Mouse (Mus musculus) adrenal gland, adult (tissue): ENCODE measurements at regions not wholly inside any gene's neighbourhood (a gene's known extent, or its start where the extent isn't known, plus 50 kb on each side); places are given as distances from the start of the nearest gene placed in this dataset.

Experiments used
- DNase-seq, 2 experiments: peaks; one replicate each; pipeline ENCODE4 v3.0.0; 2022 to 2023; ENCODE audit warnings: low spot score in 1 of 2; ENCODE audit not compliant: inconsistent age in 2 of 2

DNA sequence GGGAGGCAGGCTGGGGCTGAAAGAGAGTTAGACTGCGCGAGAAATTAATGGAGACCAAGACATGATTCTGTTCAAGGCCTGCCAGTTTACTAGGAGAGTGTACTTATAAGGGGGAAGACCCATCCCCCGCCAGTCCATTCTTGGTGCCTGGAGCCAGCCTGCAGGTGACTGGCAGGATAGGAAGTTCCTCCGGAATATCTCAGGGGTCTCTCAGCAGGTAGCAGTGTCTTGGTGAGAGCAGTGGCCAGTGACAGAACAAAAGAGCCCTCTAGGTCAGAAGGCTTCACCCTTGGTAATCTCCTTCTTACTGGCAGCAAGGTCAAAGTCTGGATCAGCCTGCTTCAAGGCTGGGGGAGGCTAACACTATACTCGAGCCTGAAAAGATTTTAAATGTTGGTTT, 83.7 kb upstream of the Zfp804b start:
- no peak for DNase-seq

DNA sequence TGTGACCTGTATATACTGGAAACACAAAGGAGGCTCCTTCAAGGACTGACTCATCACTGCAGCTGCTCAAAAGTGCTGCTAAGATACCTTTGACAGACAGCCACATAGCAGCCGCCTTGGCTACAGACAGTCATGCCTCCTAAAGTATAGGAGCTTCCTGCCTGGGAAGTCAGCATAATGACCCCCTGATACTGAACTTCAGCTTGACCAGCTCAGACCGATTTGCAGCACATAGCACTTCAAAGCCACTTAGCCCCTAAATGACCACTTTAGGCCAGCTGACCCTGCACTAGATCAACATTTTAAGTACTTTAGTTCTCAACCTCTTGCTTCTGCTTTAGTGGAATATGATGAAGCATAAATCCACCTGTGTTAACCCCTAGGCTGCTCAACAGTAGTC, 91.9 kb upstream of the Zfp804b start:
- no peak for DNase-seq

GRCm38 (mm10) chr5:7448001-7448400, 103.4 kb upstream of the Zfp804b start:
- no peak for DNase-seq

GRCm38 (mm10) chr5:7454896-7455295, 110.3 kb upstream of the Zfp804b start:
- DNase-seq, result no peak

- DNase-seq, result peak in 1 of 2 experiments; percentile 16
Measured at GRCm38 (mm10) chr5:7457102-7457501, 112.5 kb upstream of the Zfp804b start.

GRCm38 (mm10) chr5:7489150-7489549, 144.6 kb upstream of the Zfp804b start:
- no peak for DNase-seq

DNA sequence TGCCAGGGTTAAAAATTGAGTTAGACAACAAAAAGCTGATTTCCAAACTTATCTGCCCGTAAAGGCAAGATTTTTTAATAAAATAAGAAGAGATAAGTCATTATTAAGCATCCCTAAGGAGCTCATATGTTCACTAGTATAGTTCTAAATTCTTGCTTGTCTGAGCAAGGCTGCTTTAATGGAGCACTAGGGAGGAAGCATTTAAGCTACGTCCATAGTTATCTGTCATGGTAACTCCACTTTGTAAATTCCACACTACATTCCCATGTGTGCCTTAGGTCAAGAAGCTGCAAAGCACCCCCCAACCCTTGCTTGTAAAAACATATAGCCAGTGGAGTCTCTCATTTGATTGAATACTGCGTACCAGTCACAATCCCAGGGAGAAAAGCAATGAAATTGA, 145.0 kb upstream of the Zfp804b start:
- DNase-seq, result no peak

DNA sequence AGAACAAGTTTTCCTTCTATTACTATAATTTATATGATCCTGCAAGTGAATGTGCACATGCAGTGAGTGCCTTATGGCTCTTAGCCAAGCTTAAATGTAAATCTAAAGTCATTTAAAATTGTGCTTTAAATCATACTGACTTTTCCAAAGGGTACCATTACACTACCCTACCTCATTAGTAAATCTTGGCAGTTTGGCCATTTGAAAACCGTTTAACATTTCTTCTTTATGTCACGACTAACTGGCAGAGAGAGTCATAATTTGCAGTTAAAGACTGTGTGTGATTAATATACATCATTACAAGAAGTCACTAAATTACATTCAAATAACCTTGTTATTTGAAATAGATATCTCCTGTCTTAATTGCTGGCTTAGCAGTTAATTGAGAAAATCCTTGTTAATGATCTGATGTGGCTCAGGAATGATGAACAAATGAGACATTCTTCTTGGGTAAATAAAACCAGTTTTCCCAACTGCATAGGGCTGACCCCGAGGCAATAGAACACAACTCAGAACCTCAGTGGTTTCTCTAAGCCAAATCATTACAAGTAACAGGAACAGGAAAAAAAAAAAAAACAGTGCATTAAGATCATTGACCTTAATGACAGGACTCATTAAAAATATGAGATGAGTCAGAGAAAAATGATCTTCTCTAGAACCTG, 173.1 kb upstream of the Zfp804b start:
- no peak for DNase-seq

DNA sequence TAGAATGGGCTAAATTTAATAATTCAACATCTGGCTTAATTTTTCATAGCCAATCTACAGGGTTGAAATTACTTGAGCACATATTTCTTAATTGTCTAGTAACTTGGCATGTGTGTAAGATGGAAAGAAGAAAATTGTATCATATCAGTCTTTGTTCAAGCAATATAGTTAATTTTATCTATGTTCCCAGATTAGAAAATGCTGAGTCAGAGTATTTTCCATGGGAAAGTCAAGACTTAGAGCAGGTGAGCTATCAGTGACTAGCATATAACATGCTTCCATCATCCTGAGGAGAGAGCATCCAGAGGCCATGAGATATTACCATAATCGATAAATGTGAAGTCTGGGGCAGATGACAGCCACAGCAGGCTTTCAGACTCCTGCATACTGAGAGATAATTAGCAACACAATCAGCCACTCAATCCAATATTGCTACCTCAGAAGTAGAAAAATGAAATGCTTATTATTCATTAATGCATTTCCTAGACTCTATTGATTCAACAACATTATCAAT, 188.2 kb upstream of the Zfp804b start:
- DNase-seq, result no peak

GRCm38 (mm10) chr5:7539812-7540645, 195.5 kb upstream of the Zfp804b start:
- DNase-seq, result no peak

GRCm38 (mm10) chr5:7540646-7541038, 196.1 kb upstream of the Zfp804b start:
- no peak for DNase-seq

GRCm38 (mm10) chr5:7543857-7544256, 199.3 kb upstream of the Zfp804b start:
- DNase-seq, result no peak

- DNase-seq, result no peak
Measured at GRCm38 (mm10) chr5:7580413-7580812, 235.9 kb upstream of the Zfp804b start.

DNA sequence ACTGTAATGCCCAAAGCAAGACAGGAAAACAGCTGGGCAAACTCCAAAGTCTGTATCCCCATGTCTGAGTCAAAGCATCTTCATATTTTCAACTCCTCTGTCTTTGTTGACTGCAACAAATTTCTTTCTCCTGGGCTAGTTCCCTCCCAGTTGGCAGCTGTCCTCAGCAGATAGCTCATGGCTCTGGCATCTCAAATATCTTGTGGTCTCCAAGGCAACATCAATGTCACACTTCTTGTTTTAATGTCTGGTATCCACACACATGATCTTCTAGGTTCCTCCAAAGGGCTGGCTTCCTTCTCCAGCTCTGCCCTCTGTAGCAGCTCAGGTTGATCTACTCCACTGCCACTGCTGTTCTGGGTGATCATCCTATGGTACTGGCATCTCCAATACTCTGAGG, 242.0 kb upstream of the Zfp804b start:
- no peak for DNase-seq

DNA sequence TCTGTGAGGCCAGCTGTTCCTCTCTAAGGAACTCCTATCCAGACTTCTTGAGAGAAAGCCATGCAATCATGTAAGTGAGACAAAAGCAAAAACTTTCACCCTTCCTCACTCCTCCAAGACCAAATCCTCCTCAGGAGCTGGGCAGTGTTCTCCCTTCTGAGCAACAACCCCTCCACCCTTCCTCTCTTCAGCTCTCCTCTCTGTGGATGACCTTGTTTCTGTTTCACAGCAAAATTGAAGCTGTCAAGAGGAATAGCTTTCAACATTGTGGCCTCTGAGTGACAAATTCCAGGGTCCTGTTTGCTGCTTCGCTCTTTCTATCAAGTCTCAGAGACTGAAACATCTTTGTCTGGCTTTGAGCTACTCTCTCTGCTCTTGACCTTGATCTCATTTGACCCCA, 255.9 kb upstream of the Zfp804b start:
- DNase-seq, result no peak

GRCm38 (mm10) chr5:7607517-7607916, 263.0 kb upstream of the Zfp804b start:
- no peak for DNase-seq

GRCm38 (mm10) chr5:7607924-7608323, 263.4 kb upstream of the Zfp804b start:
- no peak for DNase-seq

DNA sequence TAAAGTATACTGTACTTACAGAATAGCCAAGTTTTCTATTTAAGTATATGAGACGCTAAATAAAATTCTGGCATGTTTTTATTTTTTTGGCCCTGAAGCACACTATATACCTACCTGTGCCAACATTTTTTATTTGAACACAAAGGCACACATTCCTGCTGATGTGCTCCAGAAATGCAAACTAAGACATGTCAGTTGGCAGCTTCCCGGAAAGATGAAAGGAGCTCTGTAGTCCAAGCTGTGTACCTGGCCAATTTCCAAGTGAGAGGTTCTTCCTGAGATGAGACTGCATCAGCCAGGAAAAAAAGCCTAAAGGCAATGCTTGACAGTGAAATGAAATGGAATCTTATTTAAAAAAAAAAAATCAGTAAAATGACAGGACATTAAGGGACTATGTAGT, 305.0 kb upstream of the Steap4 start:
- no peak for DNase-seq

- no peak for DNase-seq
Measured at GRCm38 (mm10) chr5:7701776-7702175, 258.5 kb upstream of the Steap4 start.

DNA sequence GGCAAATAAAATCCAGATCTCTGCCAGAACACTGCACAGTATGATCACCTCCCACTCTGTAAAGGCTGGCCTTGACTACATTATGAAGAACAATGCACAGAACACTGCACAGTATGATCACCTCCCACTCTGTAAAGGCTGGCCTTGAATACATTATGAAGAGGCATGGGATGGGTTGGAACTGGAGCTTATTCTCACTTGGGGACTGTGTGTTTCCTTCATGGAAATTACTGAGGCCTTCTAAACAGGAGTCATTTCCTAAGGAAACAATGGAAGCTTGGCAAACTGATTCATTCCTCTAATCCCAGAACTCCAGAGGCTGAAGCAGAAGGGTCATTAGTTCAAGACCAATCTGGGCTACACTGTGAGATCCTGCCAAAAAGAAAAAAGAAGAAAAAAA, 240.7 kb upstream of the Steap4 start:
- DNase-seq, result peak in 1 of 2 experiments; percentile 16

DNA sequence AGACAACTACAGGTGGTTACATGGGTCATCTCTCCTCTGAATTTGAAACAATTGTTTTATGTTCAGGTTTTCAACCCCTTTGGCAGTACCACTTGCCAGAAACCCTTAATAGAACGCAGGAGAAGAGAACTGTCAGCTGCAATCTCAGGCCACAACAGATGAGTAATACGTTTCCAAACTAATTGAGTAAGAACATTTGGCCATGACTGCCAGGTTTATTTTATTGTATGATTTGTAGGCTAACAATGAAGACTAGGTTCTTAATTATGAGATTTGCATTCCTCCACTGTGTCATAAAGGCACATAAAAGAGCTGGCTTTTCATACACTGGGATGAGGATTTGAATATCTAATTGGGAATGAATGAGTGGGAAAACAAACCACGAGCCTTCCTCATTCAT, 240.2 kb upstream of the Steap4 start:
- peak in 1 of 2 experiments; percentile 44 for DNase-seq

DNA sequence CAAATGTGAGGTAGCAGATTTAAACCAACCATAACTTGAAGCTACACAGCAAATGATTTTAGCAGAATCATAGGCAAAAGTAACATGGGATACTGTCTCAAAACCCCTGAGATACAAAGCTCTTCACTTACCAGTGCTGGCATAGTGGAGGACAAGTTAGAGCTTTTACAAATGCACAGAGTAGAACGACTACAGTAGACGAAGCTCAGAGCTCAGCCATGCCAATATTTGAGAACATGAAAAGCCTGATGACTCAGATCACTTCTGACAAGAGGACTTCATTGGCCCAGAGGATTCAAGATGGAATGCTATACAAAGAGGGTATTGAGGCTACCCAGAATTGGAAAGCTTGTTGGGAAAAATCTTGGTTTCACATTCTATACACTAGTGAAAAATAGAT, 239.6 kb upstream of the Steap4 start:
- DNase-seq, result no peak
